Mouse (Mus musculus): ENCODE measurements around the gene Tex37.

- no peak for TF ChIP-seq CTCF (IDR thresholded peaks at IDR 0.05; ENCODE audit: borderline replicate concordance, extremely low read depth, insufficient read depth, insufficient read length)
- TF ChIP-seq POLR2A (IDR thresholded peaks at IDR 0.05; ENCODE audit: borderline replicate concordance, extremely low read depth, insufficient read depth, insufficient read length, poor library complexity, severe bottlenecking), result no peak
These were observed 37.1 kb upstream of the Tex37 start for GRCm38 (mm10) chr6:70955841-70956240.
